Mouse (Mus musculus): Measurements from ENCODE around the gene Rpl23. TPM values are rescaled to one million over a fixed set of nuclear protein-coding genes. Genes with fewer than 3 reads are reported as not detected.
"Not testable (repeated sequence)": the region's sequence is repeated elsewhere in the genome, so short reads cannot be mapped to it uniquely, and the experiment has no call there.

The Rpl23 gene
- polyA plus RNA-seq, 2 experiments from 2014 or later = 884 to 1,093 TPM

DNA sequence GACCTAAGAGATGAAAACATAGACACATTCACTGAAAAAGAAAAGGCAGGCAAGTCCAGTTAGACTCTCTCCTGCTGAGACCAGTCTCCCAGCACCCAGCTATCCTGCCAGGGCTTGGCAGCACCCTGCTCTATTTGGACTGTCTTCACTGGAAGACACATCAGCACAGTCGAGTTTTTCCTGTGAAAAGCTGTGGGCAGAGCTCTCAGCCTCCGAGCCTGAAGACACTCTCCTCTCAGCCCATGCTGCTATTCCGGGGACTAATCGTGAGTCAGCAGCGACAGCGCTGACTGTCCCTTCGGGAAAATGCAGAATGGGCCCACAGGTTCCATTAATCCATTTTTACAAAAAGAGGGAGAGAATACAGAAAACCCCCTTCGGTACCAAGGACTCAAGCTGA lies 29.0 kb downstream of the Rpl23 start:
- ATAC-seq = no peak

GRCm38 (mm10) chr11:97748496-97748895 lies 33.7 kb downstream of the Rpl23 start:
- ATAC-seq = no peak

- ATAC-seq = no peak
Measured at GRCm38 (mm10) chr11:97747773-97748172, 34.5 kb downstream of the Rpl23 start.

DNA sequence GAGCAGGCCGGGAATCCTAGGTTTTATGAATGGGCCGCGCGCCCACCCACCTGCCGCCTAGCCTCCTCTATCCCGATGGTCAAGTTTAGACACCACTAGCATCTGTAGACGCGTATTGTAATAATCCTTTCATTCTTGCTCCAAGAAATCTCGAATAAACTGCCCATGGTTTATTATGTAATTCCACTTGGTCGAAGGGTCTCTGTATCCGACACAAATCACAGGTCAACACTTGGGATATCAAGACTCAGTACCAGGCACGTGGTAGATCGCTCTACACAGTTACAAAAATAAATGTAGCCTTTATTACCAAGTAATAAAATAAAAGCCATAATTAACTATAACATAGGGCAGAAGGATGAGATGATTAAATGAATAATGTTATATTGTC lies 36.9 kb downstream of the Rpl23 start:
- ATAC-seq = no peak

DNA sequence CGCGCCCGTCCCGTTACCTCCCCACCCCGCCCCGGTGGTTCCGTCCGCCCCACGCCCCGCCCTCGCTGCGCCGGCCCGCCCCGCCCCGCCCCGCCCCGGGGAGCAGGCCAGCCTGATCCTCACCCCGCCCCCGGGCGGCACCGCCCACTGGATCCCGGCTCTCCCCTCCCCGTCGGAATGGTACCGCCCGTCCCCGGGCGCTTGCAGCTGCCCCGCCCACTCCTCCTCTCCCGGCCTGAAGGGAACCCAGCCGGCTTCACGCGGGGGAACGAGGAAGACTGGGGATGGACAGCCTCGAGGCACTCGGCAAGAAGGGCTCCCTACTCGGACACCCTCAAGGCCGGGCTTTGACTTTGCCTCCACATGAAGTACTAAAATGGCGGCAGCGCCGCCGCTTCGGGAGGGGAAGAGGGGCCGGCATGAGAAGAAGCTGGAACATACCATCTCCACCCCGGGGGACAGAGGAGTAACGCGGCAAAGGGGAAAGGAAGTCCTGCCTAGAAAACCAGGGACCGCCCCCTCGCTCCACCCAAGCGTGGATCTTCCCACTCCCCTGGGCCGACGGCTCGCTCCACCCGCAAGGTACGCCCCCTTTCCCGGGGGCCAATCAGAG lies 37.4 kb downstream of the Rpl23 start:
- ATAC-seq = peak; percentile 95

GRCm38 (mm10) chr11:97744063-97744717 lies 38.0 kb downstream of the Rpl23 start, which contains the start of gene Pip4k2b:
Gene Pip4k2b (minus strand): TSS chr11:97744704.
- no peak for ATAC-seq

GRCm38 (mm10) chr11:97743423-97743822 lies 38.8 kb downstream of the Rpl23 start:
- ATAC-seq = no peak

GRCm38 (mm10) chr11:97742591-97742990 lies 39.6 kb downstream of the Rpl23 start:
- ATAC-seq = no peak

DNA sequence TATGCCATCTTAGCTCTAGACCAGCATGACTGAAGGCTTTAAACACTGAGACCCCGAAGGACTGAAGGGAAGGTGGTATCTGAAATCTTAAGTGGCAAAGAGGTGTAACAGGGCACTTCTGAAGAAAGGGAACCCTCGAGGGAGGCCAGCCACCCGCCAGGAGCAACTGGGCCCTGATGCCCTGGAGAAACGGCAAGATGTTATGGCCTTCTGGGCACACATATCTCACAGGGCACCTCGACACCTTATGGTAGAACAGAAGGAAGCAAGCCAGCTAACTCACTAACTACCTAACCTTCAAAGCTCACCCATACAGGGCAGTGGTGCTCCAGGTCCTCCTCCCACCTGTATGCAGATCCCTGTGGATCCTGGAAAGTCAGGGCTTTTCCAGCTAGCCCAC lies 40.1 kb downstream of the Rpl23 start:
- ATAC-seq = no peak

DNA sequence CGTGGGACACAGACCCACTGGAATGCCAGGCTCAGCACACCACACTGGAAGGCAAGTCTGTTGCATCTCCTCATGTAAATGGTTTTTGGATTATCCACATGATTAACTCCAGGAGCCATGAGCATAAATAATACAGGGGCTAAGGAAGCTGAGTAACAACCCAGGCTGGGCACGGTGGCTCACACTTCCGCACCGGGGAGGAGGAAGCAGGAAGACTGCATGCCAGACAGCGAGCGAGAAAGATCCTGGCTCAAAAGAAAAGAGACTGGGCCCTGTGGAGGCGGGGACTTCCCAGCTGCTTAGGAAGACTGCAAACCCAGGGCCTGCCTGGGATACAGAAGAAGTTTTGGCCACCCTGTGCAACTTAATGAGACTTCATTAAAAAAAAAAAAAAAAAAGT lies 42.0 kb downstream of the Rpl23 start:
- no peak for ATAC-seq

GRCm38 (mm10) chr11:97739155-97739554 lies 43.1 kb downstream of the Rpl23 start:
- ATAC-seq = no peak

DNA sequence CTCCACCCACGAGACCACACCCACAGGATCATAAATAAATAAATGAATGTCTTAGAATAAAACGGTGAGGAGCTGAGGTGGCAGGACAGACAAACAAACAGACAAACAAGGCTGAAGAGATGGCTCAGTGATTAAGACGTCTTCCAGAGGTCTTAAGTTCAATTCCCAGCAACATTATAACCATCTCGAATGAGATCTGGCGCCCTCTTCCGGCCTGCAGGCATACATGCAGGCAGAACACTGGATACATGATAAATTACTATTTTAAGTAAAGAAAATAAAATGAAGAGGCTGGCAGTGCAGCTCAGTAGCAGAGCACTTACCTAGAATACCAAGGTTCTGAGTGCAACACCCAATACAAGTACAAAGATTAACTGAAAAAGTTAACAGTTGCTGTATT lies 43.5 kb downstream of the Rpl23 start:
- ATAC-seq = no peak

- no peak for ATAC-seq
Measured at GRCm38 (mm10) chr11:97737600-97737999, 44.6 kb downstream of the Rpl23 start.

GRCm38 (mm10) chr11:97736645-97737044 lies 45.6 kb downstream of the Rpl23 start:
- no peak for ATAC-seq

DNA sequence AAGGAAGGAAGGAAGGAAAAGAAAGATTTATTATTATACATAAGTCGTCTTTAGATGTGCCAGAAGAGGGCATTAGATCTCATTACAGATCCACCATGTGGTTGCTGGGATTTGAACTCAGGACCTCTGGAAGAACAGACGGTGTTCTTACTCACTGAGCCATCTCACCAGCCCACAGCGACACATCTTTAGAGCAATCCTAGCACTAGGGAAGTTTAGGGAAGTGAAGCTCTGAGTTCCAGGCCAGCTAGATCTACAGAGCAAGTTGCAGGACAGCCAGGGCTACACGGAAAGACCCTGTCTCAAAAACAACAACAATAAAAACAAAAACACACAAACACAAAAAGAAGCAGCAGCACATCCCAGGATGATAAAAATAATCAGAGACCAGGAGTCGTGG lies 47.4 kb downstream of the Rpl23 start:
- not testable (repeated sequence) for ATAC-seq

DNA sequence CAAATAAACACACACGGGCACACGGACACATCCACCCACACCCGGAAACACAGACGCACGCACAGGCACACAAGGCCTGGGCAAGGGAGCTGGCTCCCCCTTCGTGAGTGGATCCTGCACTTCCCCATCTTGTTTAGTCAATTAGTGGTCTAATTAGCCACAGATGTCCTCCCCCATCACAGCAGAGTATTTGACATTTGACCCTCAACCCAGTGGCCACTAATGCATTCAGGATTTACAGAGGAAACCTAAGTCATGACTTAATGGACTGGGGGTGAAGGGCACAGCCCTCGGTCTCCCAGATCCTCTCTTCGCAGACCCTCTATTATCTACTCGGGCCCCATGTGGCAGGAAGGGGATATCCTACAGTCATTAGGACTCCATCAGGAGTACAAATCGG lies 48.5 kb downstream of the Rpl23 start:
- ATAC-seq = no peak

DNA sequence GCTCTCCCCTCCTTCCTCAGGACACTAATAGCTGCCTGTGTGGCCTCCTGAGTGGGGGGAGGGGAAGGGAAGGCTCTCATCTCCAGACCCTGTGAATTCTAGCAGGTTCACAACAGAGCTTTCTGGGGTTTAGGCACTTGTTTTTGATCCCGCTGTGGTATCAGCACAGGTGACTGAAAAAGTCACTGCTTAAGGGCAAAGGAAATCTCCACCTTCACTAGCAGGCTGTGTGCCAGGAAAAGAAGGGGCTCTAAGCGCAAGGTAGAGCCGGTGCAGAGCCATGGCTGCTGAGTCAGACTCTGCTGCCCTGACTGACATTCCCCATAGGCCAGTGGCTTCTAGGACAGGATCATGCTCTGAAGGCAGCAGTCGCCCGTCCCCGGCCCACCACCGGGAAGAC lies 53.5 kb downstream of the Rpl23 start:
- ATAC-seq = peak; percentile 40

DNA sequence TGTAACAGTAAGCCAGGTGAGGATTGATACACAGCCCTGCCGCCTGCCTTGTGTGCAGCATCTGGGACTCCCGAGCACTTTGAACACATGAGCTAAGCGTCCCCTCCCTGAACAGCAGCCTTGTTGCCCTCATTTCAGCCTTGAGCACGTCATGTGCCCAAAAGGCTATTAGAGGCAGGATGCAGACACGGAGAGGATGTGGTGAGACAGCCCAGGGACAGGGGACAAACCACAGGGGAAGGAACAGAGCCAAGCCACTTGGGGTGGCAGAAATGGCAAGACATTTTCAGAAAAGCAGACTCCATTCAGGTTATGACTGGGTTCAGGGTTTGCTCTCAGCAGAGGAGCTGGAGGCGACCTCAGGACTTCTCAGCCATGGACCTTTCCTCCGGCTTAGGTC lies 53.9 kb downstream of the Rpl23 start:
- peak; percentile 99 for ATAC-seq

Other genes with a start within 250 kb of the Rpl23 start
- not detected for gene Srcin1, start 206.3 kb downstream of the Rpl23 start, polyA plus RNA-seq (2017; shearing (Covaris generic))
- under 1 TPM; 0.43 to 0.78 TPM for gene Epop, start 152.7 kb downstream of the Rpl23 start, polyA plus RNA-seq (2017; shearing (Covaris generic))
- 10 to 100 TPM in 1 of 2 experiments, 1 to 10 TPM in 1; 8.0 to 14.1 TPM for gene Mllt6, start 119.0 kb downstream of the Rpl23 start, polyA plus RNA-seq (2017; shearing (Covaris generic))
- 10 to 100 TPM; 63.5 to 80.3 TPM for gene Cisd3, start 96.6 kb downstream of the Rpl23 start, polyA plus RNA-seq (2017; shearing (Covaris generic))
- gene Pcgf2, start 81.9 kb downstream of the Rpl23 start, polyA plus RNA-seq (2017; shearing (Covaris generic)) = 1 to 10 TPM; 2.9 to 4.6 TPM
- gene Psmb3, start 79.0 kb downstream of the Rpl23 start, polyA plus RNA-seq (2017; shearing (Covaris generic)) = 100 to 1,000 TPM; 453 to 558 TPM
- 1 to 10 TPM; 1.4 to 2.2 TPM for gene Pip4k2b, start 37.7 kb downstream of the Rpl23 start, polyA plus RNA-seq (2017; shearing (Covaris generic))
- gene Cwc25, start 15.9 kb downstream of the Rpl23 start, polyA plus RNA-seq (2017; shearing (Covaris generic)) = 10 to 100 TPM; 25.2 to 33.8 TPM
- gene 1700001P01Rik, start 6.5 kb downstream of the Rpl23 start, polyA plus RNA-seq (2017; shearing (Covaris generic)) = not detected
- gene Lasp1, start 16.6 kb upstream of the Rpl23 start, polyA plus RNA-seq (2017; shearing (Covaris generic)) = 10 to 100 TPM; 46.4 to 49.9 TPM
- gene B230217C12Rik, start 58.3 kb upstream of the Rpl23 start, polyA plus RNA-seq (2017; shearing (Covaris generic)) = 1 to 10 TPM; 1.4 TPM
- gene Fbxo47, start 101.7 kb upstream of the Rpl23 start, polyA plus RNA-seq (2017; shearing (Covaris generic)) = under 1 TPM; 0.34 to 0.65 TPM
- gene Plxdc1, start 204.0 kb upstream of the Rpl23 start, polyA plus RNA-seq (2017; shearing (Covaris generic)) = 1 to 10 TPM; 1.8 to 3.7 TPM
- gene Arl5c, start 213.7 kb upstream of the Rpl23 start, polyA plus RNA-seq (2017; shearing (Covaris generic)) = 100 to 1,000 TPM in 1 of 2 experiments, 10 to 100 TPM in 1; 89.8 to 124 TPM
- gene Cacnb1, start 240.6 kb upstream of the Rpl23 start, polyA plus RNA-seq (2017; shearing (Covaris generic)) = 1 to 10 TPM; 1.8 to 2.4 TPM
- 1,000 to 10,000 TPM; 3,157 to 3,173 TPM for gene Rpl19, start 244.3 kb upstream of the Rpl23 start, polyA plus RNA-seq (2017; shearing (Covaris generic))

Data from CD4-positive, CD25-positive, alpha-beta regulatory T cell, adult 4 months (primary cell).